Mouse (Mus musculus) intestine, embryonic 14.5 days (tissue): ENCODE measurements at regions not wholly inside any gene's neighbourhood (a gene's known extent, or its start where the extent isn't known, plus 50 kb on each side); places are given as distances from the start of the nearest gene placed in this dataset.

Source experiments
- ATAC-seq: fragments of 200-750 bp; cut with Nextera tagmentation; replicated peaks from 2 replicates; pipeline ENCODE4 v1.8.0; 2017; ENCODE audit warnings: low read depth, moderate number of reproducible peaks, moderate TSS enrichment, moderate library complexity; ENCODE audit not compliant: low FRiP score, low TSS enrichment
- DNase-seq: peaks from one replicate; pipeline ENCODE4 v3.0.0-alpha.2; 2018; ENCODE audit warnings: low spot score
- H3K27ac ChIP-seq: fragments of 300-500 bp; sonication (generic); 2 replicates; pipeline ENCODE4 v1.5.1; 2014; ENCODE audit warnings: low read depth, mild to moderate bottlenecking, control low read depth
- H3K27me3 ChIP-seq: fragments of 300-500 bp; sonication (generic); replicated peaks from 2 replicates; pipeline ENCODE4 v1.6.1; 2014; ENCODE audit warnings: low read length, control low read depth; ENCODE audit not compliant: control insufficient read depth, insufficient read depth
- H3K36me3 ChIP-seq: fragments of 300-500 bp; sonication (generic); 2 replicates; pipeline ENCODE4 v1.6.1; 2014; ENCODE audit warnings: low read length, control low read depth; ENCODE audit not compliant: control insufficient read depth, insufficient read depth
- H3K4me1 ChIP-seq: fragments of 300-500 bp; sonication (generic); replicated peaks from 2 replicates; pipeline ENCODE4 v1.6.1; 2014; ENCODE audit warnings: low read length, control low read depth, mixed read lengths; ENCODE audit not compliant: control insufficient read depth, insufficient read depth
- H3K4me2 ChIP-seq: fragments of 300-500 bp; sonication (generic); 2 replicates; pipeline ENCODE4 v1.6.1; 2014; ENCODE audit warnings: low read length
- H3K4me3 ChIP-seq: fragments of 300-500 bp; sonication (generic); 2 replicates; pipeline ENCODE4 v1.5.1; 2014; ENCODE audit warnings: low read depth, low read length, control low read depth, mixed read lengths
- H3K9ac ChIP-seq: fragments of 300-500 bp; sonication (generic); 2 replicates; pipeline ENCODE4 v1.6.1; 2014; ENCODE audit warnings: mild to moderate bottlenecking, low read length
- H3K9me3 ChIP-seq: fragments of 300-500 bp; sonication (generic); 2 replicates; pipeline ENCODE4 v1.6.1; 2016; ENCODE audit warnings: low read length, control low read depth; ENCODE audit not compliant: control insufficient read depth
- WGBS: fragments of 180-500 bp; shearing (Covaris S2); extraction: QIAGEN DNeasy Blood & Tissue Kit; methylation state at CpG from one replicate; pipeline ENCODE4 v1.1.7; 2014; 5-methylcytosine and 5-hydroxymethylcytosine counted together

DNA sequence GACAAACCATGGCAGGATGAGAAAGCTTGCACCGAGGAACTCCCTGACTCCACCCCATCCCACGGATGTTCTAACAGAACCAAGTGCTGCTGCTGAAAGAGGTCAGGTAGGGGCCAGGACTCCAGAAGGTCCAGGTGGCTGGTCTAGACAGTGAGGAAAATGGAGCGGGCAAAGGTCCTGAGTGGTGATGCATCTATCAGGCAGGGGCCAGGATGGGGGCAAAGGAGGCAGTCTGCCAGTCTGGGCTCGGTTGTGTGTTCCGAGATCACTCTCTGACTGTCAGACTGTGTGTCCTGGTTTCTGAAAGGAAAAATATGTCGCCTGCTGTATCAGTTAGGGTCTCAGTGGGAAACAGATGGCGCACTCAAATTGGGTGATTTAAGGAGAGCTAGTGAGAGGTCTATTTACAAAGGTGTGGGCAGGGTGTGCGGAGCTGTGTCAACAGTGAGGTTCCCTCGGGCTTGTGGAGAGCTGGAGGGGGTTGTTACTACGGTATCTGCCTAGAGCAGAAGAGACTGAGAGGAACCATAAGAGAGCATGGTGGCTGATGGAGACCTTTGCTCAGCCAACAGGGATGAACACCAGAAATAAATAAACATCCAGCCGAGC, 168.3 kb upstream of the Csf3r start:
- Histone ChIP-seq H3K4me2 (no peak overlapping the region), H3K4me1 (peaks cover 4% of the 10 kb centered on the region; the same call in 1 of the 2 replicates), H3K27ac (no peak overlapping the region), H3K36me3 (no peaks in the 10 kb centered on the region), H3K4me3 (no peak overlapping the region), H3K9me3 (no peaks in the 10 kb centered on the region), H3K27me3 (no peaks in the 10 kb centered on the region), H3K9ac (no peak overlapping the region)
- ATAC-seq, result 0 out of 2 replicates have a peak, but pooled peaks have one; percentile 19
- no peak for DNase-seq
- WGBS, result 23% methylated on average over 11 of the region's 11 CpGs

- H3K27me3 ChIP-seq, result no peaks in the 10 kb centered on the region
- H3K4me3 ChIP-seq, result no peak overlapping the region
- no peak overlapping the region for H3K4me2 ChIP-seq
- no peaks in the 10 kb centered on the region for H3K9me3 ChIP-seq
- DNase-seq, result no peak
- peaks cover 4% of the 10 kb centered on the region; the same call in 1 of the 2 replicates for H3K4me1 ChIP-seq
- no peak overlapping the region for H3K9ac ChIP-seq
- no peak for ATAC-seq
- no peak overlapping the region for H3K27ac ChIP-seq
- 60% methylated on average over 5 of the region's 5 CpGs for WGBS
- no peaks in the 10 kb centered on the region for H3K36me3 ChIP-seq
These were observed 167.6 kb upstream of the Csf3r start for GRCm38 (mm10) chr4:125856781-125857180.

DNA sequence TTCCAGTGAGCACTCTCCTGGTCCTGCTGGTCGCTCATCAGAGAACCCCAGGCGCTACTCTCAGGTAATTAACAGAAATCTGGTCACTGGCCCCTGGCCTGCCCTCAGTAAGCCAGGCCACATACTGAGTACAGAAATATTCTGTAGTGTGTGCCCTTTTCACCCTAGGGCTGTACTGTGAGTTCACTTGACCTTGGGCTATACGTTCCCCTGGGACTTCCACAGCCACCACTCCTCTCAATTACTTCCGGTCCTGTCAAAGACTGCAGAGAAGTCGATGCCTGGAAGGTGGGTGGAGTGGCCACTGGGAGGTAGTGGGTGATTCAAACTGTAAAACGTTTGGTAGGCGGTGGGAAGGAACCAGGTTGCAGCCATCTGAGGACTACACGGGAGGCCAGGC, 159.3 kb upstream of the Csf3r start:
- Histone ChIP-seq H3K4me3 (no peak overlapping the region), H3K9ac (no peak overlapping the region), H3K4me2 (no peak overlapping the region), H3K4me1 (no peaks in the 10 kb centered on the region), H3K27me3 (no peaks in the 10 kb centered on the region), H3K27ac (no peak overlapping the region), H3K36me3 (no peaks in the 10 kb centered on the region), H3K9me3 (no peaks in the 10 kb centered on the region)
- WGBS, result 21% methylated on average over 8 of the region's 8 CpGs
- DNase-seq (no peak), ATAC-seq (no peak)

GRCm38 (mm10) chr4:125865728-125866127, 158.6 kb upstream of the Csf3r start:
- WGBS, result 69% methylated on average over 9 of the region's 9 CpGs
- Histone ChIP-seq H3K9me3 (no peaks in the 10 kb centered on the region), H3K27ac (no peak overlapping the region), H3K36me3 (no peaks in the 10 kb centered on the region), H3K27me3 (no peaks in the 10 kb centered on the region), H3K4me2 (no peak overlapping the region), H3K4me1 (no peaks in the 10 kb centered on the region), H3K4me3 (no peak overlapping the region), H3K9ac (no peak overlapping the region)
- DNase-seq (no peak), ATAC-seq (no peak)

- H3K36me3 ChIP-seq, result no peaks in the 10 kb centered on the region
- no peak overlapping the region for H3K27ac ChIP-seq
- no peaks in the 10 kb centered on the region for H3K4me1 ChIP-seq
- H3K4me3 ChIP-seq, result no peak overlapping the region
- no peaks in the 10 kb centered on the region for H3K27me3 ChIP-seq
- H3K9ac ChIP-seq, result no peak overlapping the region
- ATAC-seq (no peak), DNase-seq (no peak)
- no peak overlapping the region for H3K4me2 ChIP-seq
- 78% methylated on average over 13 of the region's 13 CpGs for WGBS
- H3K9me3 ChIP-seq, result no peaks in the 10 kb centered on the region
These were observed 153.1 kb upstream of the Csf3r start for GRCm38 (mm10) chr4:125871211-125871610.

DNA sequence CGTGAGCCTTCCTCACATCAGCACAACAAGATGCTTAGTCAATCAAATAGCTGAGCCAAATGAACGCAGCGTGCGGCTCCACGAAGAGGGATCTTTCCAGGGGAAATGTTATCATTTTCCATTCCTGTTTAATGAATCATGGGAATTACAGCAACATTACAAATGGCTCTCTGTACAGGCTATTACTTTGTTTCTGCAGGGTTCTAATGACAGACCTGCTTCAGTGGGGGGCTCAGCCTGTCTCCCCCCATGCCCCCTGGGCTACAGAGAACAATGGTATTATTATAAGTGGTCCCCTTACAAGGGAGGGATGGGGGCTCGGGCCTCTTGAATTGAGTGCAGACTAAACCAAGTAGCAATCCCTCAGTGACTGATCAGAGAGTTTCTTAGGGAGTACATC, 144.3 kb upstream of the Csf3r start:
- Histone ChIP-seq H3K9ac (no peak overlapping the region), H3K9me3 (no peaks in the 10 kb centered on the region), H3K4me2 (no peak overlapping the region), H3K36me3 (no peaks in the 10 kb centered on the region), H3K27ac (no peak overlapping the region), H3K4me3 (no peak overlapping the region), H3K4me1 (no peaks in the 10 kb centered on the region), H3K27me3 (no peaks in the 10 kb centered on the region)
- ATAC-seq (no peak), DNase-seq (no peak)
- whole genome bisulfite sequencing, result 68% methylated on average over 6 of the region's 6 CpGs

DNA sequence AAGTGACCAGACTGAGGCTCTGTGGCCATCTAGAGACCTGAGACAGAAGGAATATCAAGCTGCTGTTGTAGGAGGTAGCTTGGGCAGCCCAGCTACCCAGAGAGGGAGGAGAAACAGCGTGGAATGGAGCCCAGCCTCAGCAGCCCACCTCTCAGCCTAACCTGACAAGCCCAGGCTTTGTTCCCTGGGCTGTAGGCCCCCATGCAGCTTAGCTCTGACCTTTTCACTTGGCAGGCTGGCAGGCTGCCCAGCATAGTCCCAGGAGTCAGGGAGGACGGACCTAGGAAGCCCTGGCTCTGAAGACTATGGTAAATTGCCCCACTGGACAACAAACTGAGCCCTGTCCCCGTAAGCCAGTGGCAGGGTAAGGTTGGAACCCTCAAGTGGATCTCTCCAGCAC, 141.8 kb upstream of the Csf3r start:
- H3K36me3 ChIP-seq, result no peaks in the 10 kb centered on the region
- ATAC-seq (no peak), DNase-seq (no peak)
- no peaks in the 10 kb centered on the region for H3K9me3 ChIP-seq
- WGBS, result 33% methylated on average over 3 of the region's 3 CpGs
- no peak overlapping the region for H3K27ac ChIP-seq
- no peaks in the 10 kb centered on the region for H3K27me3 ChIP-seq
- H3K4me1 ChIP-seq, result no peaks in the 10 kb centered on the region
- H3K4me3 ChIP-seq, result no peak overlapping the region
- H3K9ac ChIP-seq, result no peak overlapping the region
- no peak overlapping the region for H3K4me2 ChIP-seq

GRCm38 (mm10) chr4:125890510-125890909, 133.8 kb upstream of the Csf3r start:
- Histone ChIP-seq H3K4me3 (no peak overlapping the region), H3K4me2 (no peak overlapping the region), H3K9ac (no peak overlapping the region), H3K27ac (no peak overlapping the region), H3K4me1 (peaks cover 1% of the 10 kb centered on the region; the same call in 1 of the 2 replicates), H3K27me3 (no peaks in the 10 kb centered on the region), H3K9me3 (no peaks in the 10 kb centered on the region), H3K36me3 (no peaks in the 10 kb centered on the region)
- DNase-seq, result no peak
- 56% methylated on average over 4 of the region's 4 CpGs for WGBS
- no peak for ATAC-seq

DNA sequence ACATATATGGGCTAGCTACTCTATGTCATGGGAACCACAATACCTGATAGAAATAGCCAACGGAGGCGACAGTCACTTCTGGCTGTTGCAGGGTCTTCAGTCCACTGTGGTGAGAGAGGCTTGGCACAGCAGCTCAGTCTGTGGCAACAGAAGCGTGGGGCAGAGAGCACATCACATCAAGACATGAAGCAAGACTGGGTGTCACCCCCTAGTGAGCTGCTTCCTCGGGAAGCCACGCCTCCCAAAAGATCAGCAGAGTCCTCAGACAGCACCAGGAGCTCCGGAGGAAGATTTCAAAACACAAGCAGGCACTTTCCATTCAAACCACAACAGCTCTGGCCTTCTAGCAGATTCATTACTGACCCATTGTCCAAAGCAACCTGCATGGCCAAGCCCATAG, 131.2 kb upstream of the Csf3r start:
- no peaks in the 10 kb centered on the region for H3K9me3 ChIP-seq

More for the DNA sequence above, 131.2 kb upstream of the Csf3r start:
- peaks cover 3% of the 10 kb centered on the region; the same call in 1 of the 2 replicates for H3K4me1 ChIP-seq
- H3K27me3 ChIP-seq, result no peaks in the 10 kb centered on the region
- no peak overlapping the region for H3K4me3 ChIP-seq
- no peak for ATAC-seq
- H3K27ac ChIP-seq, result no peak overlapping the region
- 72% methylated on average over 6 of the region's 6 CpGs for WGBS
- DNase-seq, result no peak
- no peak overlapping the region for H3K4me2 ChIP-seq
- no peak overlapping the region for H3K9ac ChIP-seq
- H3K36me3 ChIP-seq, result no peaks in the 10 kb centered on the region
